Mouse (Mus musculus): Measurements from ENCODE around the gene Hcn2. TPM values are rescaled to one million over a fixed set of nuclear protein-coding genes. Genes with fewer than 3 reads are reported as not detected.

Gene Hcn2
- polyA plus RNA-seq (2014; fragmentation: Nextera tagmentation; extraction: Ambion mirVana), result 0.15 and 0.20 TPM in 2 replicates

DNA sequence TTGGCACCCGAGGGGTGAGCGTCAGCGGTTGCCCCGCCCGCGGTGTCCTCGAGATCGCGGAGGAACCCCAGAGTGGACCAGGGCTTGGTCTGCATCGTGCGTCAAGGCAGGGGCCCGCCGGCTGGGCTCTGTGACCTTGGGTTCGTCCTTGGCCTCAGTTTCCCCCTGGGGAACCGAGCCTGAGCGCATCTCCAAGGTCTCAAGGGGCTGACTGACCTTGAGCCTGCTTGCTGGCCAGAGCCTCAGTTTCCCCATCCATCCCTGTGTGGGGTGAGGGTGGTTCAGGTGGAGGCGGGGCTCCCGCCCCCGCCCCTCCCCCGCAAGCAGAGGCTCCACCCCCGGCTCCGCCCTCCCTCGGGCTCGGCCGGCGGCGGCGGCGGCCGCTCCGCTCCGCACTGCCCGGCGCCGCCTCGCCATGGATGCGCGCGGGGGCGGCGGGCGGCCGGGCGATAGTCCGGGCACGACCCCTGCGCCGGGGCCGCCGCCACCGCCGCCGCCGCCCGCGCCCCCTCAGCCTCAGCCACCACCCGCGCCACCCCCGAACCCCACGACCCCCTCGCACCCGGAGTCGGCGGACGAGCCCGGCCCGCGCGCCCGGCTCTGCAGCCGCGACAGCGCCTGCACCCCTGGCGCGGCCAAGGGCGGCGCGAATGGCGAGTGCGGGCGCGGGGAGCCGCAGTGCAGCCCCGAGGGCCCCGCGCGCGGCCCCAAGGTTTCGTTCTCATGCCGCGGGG, at the start of gene Hcn2:
TSS of gene Hcn2 (plus strand) at position 381 of the 734 bp plus-strand sequence.
- Histone ChIP-seq H3K9ac (ENCODE audit: low read depth, low read length) (peak within 1 kb of the TSS; percentile 52; the same call in 1 of the 2 replicates), H3K27ac (replicated peaks; ENCODE audit: low read depth, low read length) (no peak within 1 kb of the TSS), H3K4me1 (ENCODE audit: control insufficient read depth, insufficient read depth, low read length) (peaks cover 6% of the 10 kb centered on the region; the same call in 1 of the 2 replicates), H3K4me3 (ENCODE audit: low read depth, low read length) (peak within 1 kb of the TSS; percentile 57), H3K27me3 (replicated peaks; ENCODE audit: control insufficient read depth, insufficient read depth, low read length) (peaks cover 47% of the 10 kb centered on the region), H3K9me3 (ENCODE audit: control insufficient read depth, low read length) (no peaks in the 10 kb centered on the region), H3K36me3 (ENCODE audit: control insufficient read depth, insufficient read depth, low read length) (peaks cover 8% of the 10 kb centered on the region), H3K4me2 (ENCODE audit: low read depth, low read length) (peak within 1 kb of the TSS; percentile 98)
- WGBS, result 10% methylated on average over 18 of the region's 91 CpGs
- DNase-seq (ENCODE audit: low spot score) (no peak), ATAC-seq (ENCODE audit: low read depth) (peak; percentile 17; the same call in 1 of the 2 replicates)

DNA sequence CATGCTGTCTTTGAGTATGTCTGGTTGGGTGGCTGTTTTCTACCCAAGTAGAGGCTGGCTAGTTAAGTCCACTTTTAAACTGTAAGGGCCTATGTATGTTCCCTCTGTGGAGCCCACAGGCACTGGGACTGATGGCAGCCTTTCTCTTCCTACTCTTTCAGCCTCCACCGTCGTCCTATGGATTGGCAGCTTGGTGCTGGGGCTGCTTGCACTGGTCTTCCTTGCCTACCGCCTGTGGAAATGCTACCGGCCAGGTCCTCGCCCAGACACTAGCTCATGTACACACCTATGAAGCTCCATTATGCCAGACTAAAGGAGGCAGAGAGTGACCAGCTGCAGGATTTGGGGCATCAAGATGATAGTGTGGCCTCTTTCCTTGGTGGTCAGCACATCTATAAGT, 48.4 kb upstream of the Hcn2 start:
- Histone ChIP-seq H3K27me3 (replicated peaks; ENCODE audit: control insufficient read depth, insufficient read depth, low read length) (no peaks in the 10 kb centered on the region), H3K4me3 (ENCODE audit: low read depth, low read length) (no peak overlapping the region), H3K9ac (ENCODE audit: low read depth, low read length) (no peak overlapping the region), H3K36me3 (ENCODE audit: control insufficient read depth, insufficient read depth, low read length) (no peaks in the 10 kb centered on the region), H3K4me1 (ENCODE audit: control insufficient read depth, insufficient read depth, low read length) (0 out of 2 replicates have a peak, but pooled peaks cover 4% of the 10 kb centered on the region), H3K27ac (replicated peaks; ENCODE audit: low read depth, low read length) (no peak overlapping the region), H3K9me3 (ENCODE audit: control insufficient read depth, low read length) (no peaks in the 10 kb centered on the region), H3K4me2 (ENCODE audit: low read depth, low read length) (no peak overlapping the region)
- DNase-seq (ENCODE audit: low spot score) (no peak), ATAC-seq (ENCODE audit: low read depth) (no peak)
- WGBS, result 86% methylated on average over 5 of the region's 5 CpGs

DNA sequence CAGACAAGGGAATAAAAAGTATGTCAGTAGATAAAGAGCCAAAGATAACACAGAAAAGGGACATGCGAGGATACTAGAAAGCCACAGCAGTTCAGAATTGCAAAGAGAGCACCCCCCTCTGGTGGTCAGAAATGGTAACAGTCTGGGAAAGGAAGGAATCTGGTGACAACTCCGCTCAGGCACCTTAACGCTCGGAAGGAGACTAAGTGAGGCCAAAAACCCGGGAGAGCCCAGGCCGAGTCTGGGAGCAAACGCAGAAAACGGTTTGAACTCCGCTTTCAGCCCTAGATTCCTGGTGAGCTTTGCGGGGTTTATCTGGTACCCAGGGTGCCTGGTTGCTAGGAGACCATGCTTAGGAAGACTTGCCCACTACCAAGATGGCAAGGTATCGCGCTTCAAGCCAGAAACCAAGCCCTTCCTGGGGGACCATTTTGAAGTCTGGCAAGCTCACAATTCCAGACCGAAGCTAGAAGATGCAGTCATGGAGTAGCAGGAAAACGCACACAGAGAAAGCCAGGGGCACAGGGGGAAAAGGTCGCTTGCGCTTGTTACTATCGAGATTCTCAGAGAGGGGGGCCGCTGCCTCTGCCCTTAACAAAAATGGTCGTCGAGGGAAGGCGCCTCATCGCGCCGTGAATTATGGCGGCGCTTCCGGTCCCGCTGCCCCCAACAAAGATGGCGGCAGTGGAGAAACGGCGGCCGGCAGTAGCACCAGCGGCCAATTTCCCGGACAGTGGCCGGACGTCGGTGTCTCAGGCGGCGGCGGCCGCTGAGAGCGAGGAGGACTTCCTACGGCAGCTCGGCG, 47.5 kb upstream of the Hcn2 start, which contains the start of gene Tpgs1:
TSS of gene Tpgs1 (plus strand) at position 599 of the 805 bp plus-strand sequence.
- H3K9me3 ChIP-seq (ENCODE audit: control insufficient read depth, low read length), result no peaks in the 10 kb centered on the region
- DNase-seq (ENCODE audit: low spot score), result peak; percentile 95
- no peaks in the 10 kb centered on the region for H3K36me3 ChIP-seq (ENCODE audit: control insufficient read depth, insufficient read depth, low read length)
- H3K27me3 ChIP-seq (replicated peaks; ENCODE audit: control insufficient read depth, insufficient read depth, low read length), result no peaks in the 10 kb centered on the region
- H3K4me1 ChIP-seq (ENCODE audit: control insufficient read depth, insufficient read depth, low read length), result 0 out of 2 replicates have a peak, but pooled peaks cover 4% of the 10 kb centered on the region
- H3K9ac ChIP-seq (ENCODE audit: low read depth, low read length), result peak within 1 kb of the TSS; percentile 88
- peak within 1 kb of the TSS; percentile 92 for H3K27ac ChIP-seq (replicated peaks; ENCODE audit: low read depth, low read length)
- ATAC-seq (ENCODE audit: low read depth), result peak; percentile 85
- H3K4me2 ChIP-seq (ENCODE audit: low read depth, low read length), result peak within 1 kb of the TSS; percentile 81
- H3K4me3 ChIP-seq (ENCODE audit: low read depth, low read length), result peak within 1 kb of the TSS; percentile 93
- WGBS, result 0% methylated on average over 32 of the region's 45 CpGs

- no peaks in the 10 kb centered on the region for H3K9me3 ChIP-seq (ENCODE audit: control insufficient read depth, low read length)
- H3K27ac ChIP-seq (replicated peaks; ENCODE audit: low read depth, low read length), result peak overlapping the region; percentile 92
- peak overlapping the region; percentile 88 for H3K9ac ChIP-seq (ENCODE audit: low read depth, low read length)
- DNase-seq (ENCODE audit: low spot score) (peak; percentile 88), ATAC-seq (ENCODE audit: low read depth) (peak; percentile 68)
- H3K4me1 ChIP-seq (ENCODE audit: control insufficient read depth, insufficient read depth, low read length), result 0 out of 2 replicates have a peak, but pooled peaks cover 4% of the 10 kb centered on the region
- H3K27me3 ChIP-seq (replicated peaks; ENCODE audit: control insufficient read depth, insufficient read depth, low read length), result no peaks in the 10 kb centered on the region
- peak overlapping the region; percentile 81 for H3K4me2 ChIP-seq (ENCODE audit: low read depth, low read length)
- under 1% methylated on average over 35 of the region's 47 CpGs for WGBS
- no peaks in the 10 kb centered on the region for H3K36me3 ChIP-seq (ENCODE audit: control insufficient read depth, insufficient read depth, low read length)
- peak overlapping the region; percentile 93 for H3K4me3 ChIP-seq (ENCODE audit: low read depth, low read length)
These were observed 46.8 kb upstream of the Hcn2 start for GRCm38 (mm10) chr10:79669576-79670057.

DNA sequence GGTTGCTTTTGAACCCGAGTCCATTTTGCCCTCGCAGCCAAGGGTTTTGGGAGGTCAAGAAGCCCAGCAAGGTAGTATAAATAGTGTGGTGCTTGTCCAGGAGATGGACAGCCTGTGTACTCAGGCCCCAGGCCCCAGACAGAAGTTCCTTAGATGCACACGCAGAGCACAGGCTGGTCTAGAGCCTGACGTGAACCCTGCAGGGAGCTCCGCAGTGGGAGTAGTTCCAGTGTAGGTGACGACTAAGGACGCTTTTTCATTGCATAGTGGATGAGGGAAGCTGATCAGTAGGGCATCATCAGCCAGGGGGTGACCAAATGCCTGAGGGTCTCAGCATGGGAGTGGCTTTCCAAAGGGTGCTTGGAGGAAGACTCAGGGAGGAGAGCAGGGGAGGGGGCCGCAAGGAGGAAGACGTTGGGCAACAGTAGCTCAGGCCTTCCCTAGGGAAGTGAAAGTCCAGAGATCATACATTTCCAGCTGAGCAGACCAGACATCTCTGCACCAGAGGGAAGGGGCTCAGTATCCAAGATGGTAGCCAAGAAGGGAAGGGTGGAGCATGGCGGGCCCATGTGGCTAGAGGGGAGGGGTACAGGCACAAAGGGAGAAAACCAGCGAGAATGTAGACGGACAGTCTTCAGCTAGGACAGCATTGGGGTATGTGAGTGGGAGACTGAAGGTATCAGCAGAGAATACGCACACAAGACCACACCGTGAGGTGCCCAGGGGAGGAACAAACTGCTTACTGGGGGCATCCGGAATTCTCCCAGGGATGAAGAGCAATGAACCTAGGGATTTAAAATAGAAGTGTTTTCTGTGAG, 46.2 kb upstream of the Hcn2 start:
- Histone ChIP-seq H3K27me3 (replicated peaks; ENCODE audit: control insufficient read depth, insufficient read depth, low read length) (no peaks in the 10 kb centered on the region), H3K4me1 (ENCODE audit: control insufficient read depth, insufficient read depth, low read length) (0 out of 2 replicates have a peak, but pooled peaks cover 4% of the 10 kb centered on the region), H3K4me2 (ENCODE audit: low read depth, low read length) (peak overlapping the region; percentile 81), H3K36me3 (ENCODE audit: control insufficient read depth, insufficient read depth, low read length) (no peaks in the 10 kb centered on the region), H3K9ac (ENCODE audit: low read depth, low read length) (peak overlapping the region; percentile 88), H3K9me3 (ENCODE audit: control insufficient read depth, low read length) (no peaks in the 10 kb centered on the region), H3K4me3 (ENCODE audit: low read depth, low read length) (peak overlapping the region; percentile 93), H3K27ac (replicated peaks; ENCODE audit: low read depth, low read length) (no peak overlapping the region)
- 35% methylated on average over 15 of the region's 15 CpGs for WGBS
- ATAC-seq (ENCODE audit: low read depth) (no peak), DNase-seq (ENCODE audit: low spot score) (no peak)

DNA sequence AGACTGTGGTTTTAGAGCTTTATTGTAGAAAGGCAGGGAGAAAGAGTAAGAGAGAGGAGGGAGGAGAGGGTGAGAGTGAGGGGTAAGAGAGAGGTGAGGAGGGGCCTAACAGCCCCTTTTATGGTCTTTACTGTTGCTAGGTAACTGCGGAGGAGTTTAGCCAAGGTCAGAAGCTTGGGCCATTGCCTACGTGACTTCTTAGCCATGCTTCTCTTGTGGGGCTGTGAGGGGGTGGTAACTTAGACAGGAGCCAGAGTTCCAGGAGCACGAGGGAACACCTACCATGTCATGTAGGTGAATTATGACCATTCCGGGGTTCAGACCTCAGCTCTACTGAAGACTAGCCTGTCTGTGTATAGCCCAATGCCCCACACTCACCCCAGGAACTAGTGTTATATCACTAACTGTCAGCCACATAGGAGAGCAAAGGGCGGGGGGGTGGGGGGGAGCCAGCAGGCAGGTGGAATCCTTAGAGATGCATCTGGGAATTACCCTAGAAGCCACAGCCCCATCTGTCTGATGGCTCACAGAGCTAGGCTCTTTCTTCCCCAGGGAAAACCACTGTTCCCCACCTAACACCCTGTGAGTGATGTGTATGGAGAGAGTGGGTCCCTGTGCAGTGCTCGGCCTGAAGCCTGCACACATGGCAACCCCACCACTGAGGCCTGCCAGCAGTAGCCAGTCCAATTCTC, 44.9 kb upstream of the Hcn2 start:
- Histone ChIP-seq H3K4me1 (ENCODE audit: control insufficient read depth, insufficient read depth, low read length) (0 out of 2 replicates have a peak, but pooled peaks cover 4% of the 10 kb centered on the region), H3K9me3 (ENCODE audit: control insufficient read depth, low read length) (no peaks in the 10 kb centered on the region), H3K27ac (replicated peaks; ENCODE audit: low read depth, low read length) (no peak overlapping the region), H3K9ac (ENCODE audit: low read depth, low read length) (no peak overlapping the region), H3K4me2 (ENCODE audit: low read depth, low read length) (no peak overlapping the region), H3K4me3 (ENCODE audit: low read depth, low read length) (no peak overlapping the region), H3K36me3 (ENCODE audit: control insufficient read depth, insufficient read depth, low read length) (peaks cover 12% of the 10 kb centered on the region; the same call in 1 of the 2 replicates), H3K27me3 (replicated peaks; ENCODE audit: control insufficient read depth, insufficient read depth, low read length) (no peaks in the 10 kb centered on the region)
- no peak for DNase-seq (ENCODE audit: low spot score)
- 85% methylated on average over 6 of the region's 6 CpGs for WGBS
- ATAC-seq (ENCODE audit: low read depth), result no peak

GRCm38 (mm10) chr10:79672088-79672455, 44.4 kb upstream of the Hcn2 start:
- no peak for DNase-seq (ENCODE audit: low spot score)
- Histone ChIP-seq H3K36me3 (ENCODE audit: control insufficient read depth, insufficient read depth, low read length) (peaks cover 13% of the 10 kb centered on the region; the same call in 1 of the 2 replicates), H3K4me1 (ENCODE audit: control insufficient read depth, insufficient read depth, low read length) (0 out of 2 replicates have a peak, but pooled peaks cover 4% of the 10 kb centered on the region), H3K27ac (replicated peaks; ENCODE audit: low read depth, low read length) (no peak overlapping the region), H3K27me3 (replicated peaks; ENCODE audit: control insufficient read depth, insufficient read depth, low read length) (no peaks in the 10 kb centered on the region), H3K4me3 (ENCODE audit: low read depth, low read length) (no peak overlapping the region), H3K4me2 (ENCODE audit: low read depth, low read length) (no peak overlapping the region), H3K9ac (ENCODE audit: low read depth, low read length) (no peak overlapping the region), H3K9me3 (ENCODE audit: control insufficient read depth, low read length) (no peaks in the 10 kb centered on the region)
- 72% methylated on average over 3 of the region's 3 CpGs for WGBS
- no peak for ATAC-seq (ENCODE audit: low read depth)
